Mouse (Mus musculus) frontal cortex, postnatal 14 days (tissue): Measurements from ENCODE around the gene Thegl.
"Not testable (repeated sequence)": the region's sequence is repeated elsewhere in the genome, so short reads cannot be mapped to it uniquely, and the experiment has no call there.

ENCODE experiments used
- DNase-seq, 2 experiments: peaks; one replicate each; pipeline ENCODE4 v3.0.0; 2022; ENCODE audit warnings: low spot score in 2 of 2

Thegl gene

GRCm38 (mm10) chr5:77015544-77016482 is at the start of gene Thegl:
Gene Thegl, plus strand, starts transcription at chr5:77016023.
- DNase-seq: peak; percentile 44 to 52

- no peak for DNase-seq
Observed at GRCm38 (mm10) chr5:76969250-76969649, 46.6 kb upstream of the Thegl start.

GRCm38 (mm10) chr5:76971115-76971514 is 44.7 kb upstream of the Thegl start:
- DNase-seq: not testable (repeated sequence)

- no peak for DNase-seq
Observed at GRCm38 (mm10) chr5:76973488-76973887, 42.3 kb upstream of the Thegl start.

- no peak for DNase-seq
Observed at GRCm38 (mm10) chr5:76974207-76974553, 41.6 kb upstream of the Thegl start.

GRCm38 (mm10) chr5:76974554-76975285 is 41.1 kb upstream of the Thegl start, which contains the start of gene Srp72:
Gene Srp72, plus strand, starts transcription at chr5:76974683.
- DNase-seq: peak; percentile 64 to 69

GRCm38 (mm10) chr5:76975736-76976135 is 40.1 kb upstream of the Thegl start:
- no peak for DNase-seq

- DNase-seq: no peak
Observed at GRCm38 (mm10) chr5:76984015-76984414, 31.8 kb upstream of the Thegl start.

- no peak for DNase-seq
Observed at GRCm38 (mm10) chr5:76990789-76991188, 25.0 kb upstream of the Thegl start.

- DNase-seq: no peak
Observed at GRCm38 (mm10) chr5:76993174-76993814, 22.5 kb upstream of the Thegl start.

GRCm38 (mm10) chr5:76998416-76998815 is 17.4 kb upstream of the Thegl start:
- no peak for DNase-seq

GRCm38 (mm10) chr5:77001192-77001591 is 14.6 kb upstream of the Thegl start:
- DNase-seq: no peak

GRCm38 (mm10) chr5:77004051-77004821 is 11.6 kb upstream of the Thegl start, which contains the start of gene Arl9:
Gene Arl9, plus strand, starts transcription at chr5:77004055.
- no peak for DNase-seq

- no peak for DNase-seq
Observed at GRCm38 (mm10) chr5:77010352-77010751, 5.5 kb upstream of the Thegl start.

GRCm38 (mm10) chr5:77011082-77011481 is 4.7 kb upstream of the Thegl start:
- no peak for DNase-seq

- no peak for DNase-seq
Observed at GRCm38 (mm10) chr5:77013171-77013570, 2.7 kb upstream of the Thegl start.

- DNase-seq: no peak
Observed at GRCm38 (mm10) chr5:77028034-77028433, 12.2 kb downstream of the Thegl start.

- no peak for DNase-seq
Observed at GRCm38 (mm10) chr5:77029735-77030134, 13.9 kb downstream of the Thegl start.

- DNase-seq: not testable (repeated sequence)
Observed at GRCm38 (mm10) chr5:77035101-77035500, 19.3 kb downstream of the Thegl start.

- no peak for DNase-seq
Observed at GRCm38 (mm10) chr5:77038451-77038850, 22.6 kb downstream of the Thegl start.

GRCm38 (mm10) chr5:77039391-77039790 is 23.6 kb downstream of the Thegl start:
- DNase-seq: no peak
